Mouse (Mus musculus): ENCODE data around the gene Ranbp17. TPM values are rescaled to one million over a fixed set of nuclear protein-coding genes. Genes with fewer than 3 reads are reported as not detected.

Gene Ranbp17
- total and polyA plus RNA-seq, 2 experiments from 2014 or later = 2.1 to 3.6 TPM

DNA sequence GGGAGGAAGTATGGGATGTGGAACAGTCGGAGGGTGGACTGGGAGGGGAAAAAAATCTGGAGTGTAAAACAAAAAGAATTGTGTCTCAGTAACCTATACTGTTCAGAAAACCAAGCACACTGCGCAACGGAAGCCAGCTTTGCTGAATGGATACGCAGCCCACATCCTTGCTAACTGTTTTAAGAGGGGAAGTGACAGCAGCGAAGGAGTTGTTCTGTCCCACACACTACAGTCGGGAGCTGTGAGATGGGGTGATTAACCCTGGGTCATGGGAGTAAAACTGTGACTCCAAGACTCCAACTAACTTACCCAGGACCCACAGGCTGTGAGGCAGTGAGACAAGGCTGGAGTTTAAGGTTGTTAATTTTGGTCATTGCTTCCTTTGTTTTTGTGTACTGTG, 219.5 kb downstream of the Ranbp17 start:
- no peak for TF ChIP-seq EP300 (IDR thresholded peaks at IDR 0.05; ENCODE audit: low read depth)
- no peak for TF ChIP-seq CTCF (IDR thresholded peaks at IDR 0.05; ENCODE audit: low read depth)
- H3K27ac ChIP-seq (ENCODE audit: low read depth) = no peak overlapping the region
- ATAC-seq (ENCODE audit: insufficient read depth, low read depth) (no peak), DNase-seq (ENCODE audit: low spot score) (no peak)
- H3K9ac ChIP-seq (replicated peaks; ENCODE audit: low read depth, low read length) = no peak overlapping the region
- H3K27me3 ChIP-seq (ENCODE audit: control insufficient read depth, insufficient read depth, low read length) = no peaks in the 10 kb centered on the region
- H3K4me3 ChIP-seq (ENCODE audit: low read depth, low read length) = no peak overlapping the region
- H3K9me3 ChIP-seq (replicated peaks; ENCODE audit: control insufficient read depth, low read length) = no peaks in the 10 kb centered on the region
- no peaks in the 10 kb centered on the region for H3K4me1 ChIP-seq (ENCODE audit: control insufficient read depth, insufficient read depth)
- no peaks in the 10 kb centered on the region for H3K36me3 ChIP-seq (replicated peaks; ENCODE audit: control insufficient read depth, insufficient read depth, low read length)
- no peak overlapping the region for H3K4me2 ChIP-seq (ENCODE audit: low read depth, low read length)
- WGBS = 74% methylated on average over 6 of the region's 6 CpGs

DNA sequence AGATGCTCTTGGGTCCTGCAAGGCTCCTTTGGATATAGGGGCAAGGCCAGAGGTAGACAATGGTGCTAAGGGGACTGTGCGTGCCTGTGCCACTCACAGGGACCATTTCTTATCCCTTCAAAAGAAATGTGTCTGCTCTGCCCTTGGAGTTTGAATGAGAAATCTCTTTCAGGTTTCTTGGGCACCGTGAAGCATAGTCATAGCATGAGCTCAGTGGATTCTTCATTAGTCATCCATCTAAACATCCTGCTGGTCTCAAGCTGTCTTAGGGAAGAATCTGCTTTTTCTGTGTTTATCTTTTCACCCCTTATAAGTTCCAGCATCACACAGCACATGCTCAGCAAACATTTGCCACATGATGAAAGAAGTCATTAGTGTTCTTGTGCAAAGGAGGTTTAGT, 235.0 kb downstream of the Ranbp17 start:
- H3K36me3 ChIP-seq (replicated peaks; ENCODE audit: control insufficient read depth, insufficient read depth, low read length) = no peaks in the 10 kb centered on the region
- H3K27ac ChIP-seq (ENCODE audit: low read depth) = no peak overlapping the region
- no peak overlapping the region for H3K9ac ChIP-seq (replicated peaks; ENCODE audit: low read depth, low read length)
- DNase-seq (ENCODE audit: low spot score) = no peak
- 85% methylated on average over 2 of the region's 2 CpGs for WGBS
- no peak for ATAC-seq (ENCODE audit: insufficient read depth, low read depth)
- no peak overlapping the region for H3K4me2 ChIP-seq (ENCODE audit: low read depth, low read length)
- no peaks in the 10 kb centered on the region for H3K4me1 ChIP-seq (ENCODE audit: control insufficient read depth, insufficient read depth)
- H3K4me3 ChIP-seq (ENCODE audit: low read depth, low read length) = no peak overlapping the region
- no peaks in the 10 kb centered on the region for H3K9me3 ChIP-seq (replicated peaks; ENCODE audit: control insufficient read depth, low read length)
- no peaks in the 10 kb centered on the region for H3K27me3 ChIP-seq (ENCODE audit: control insufficient read depth, insufficient read depth, low read length)
- TF ChIP-seq EP300 (IDR thresholded peaks at IDR 0.05; ENCODE audit: low read depth) = no peak
- TF ChIP-seq CTCF (IDR thresholded peaks at IDR 0.05; ENCODE audit: low read depth) = no peak

DNA sequence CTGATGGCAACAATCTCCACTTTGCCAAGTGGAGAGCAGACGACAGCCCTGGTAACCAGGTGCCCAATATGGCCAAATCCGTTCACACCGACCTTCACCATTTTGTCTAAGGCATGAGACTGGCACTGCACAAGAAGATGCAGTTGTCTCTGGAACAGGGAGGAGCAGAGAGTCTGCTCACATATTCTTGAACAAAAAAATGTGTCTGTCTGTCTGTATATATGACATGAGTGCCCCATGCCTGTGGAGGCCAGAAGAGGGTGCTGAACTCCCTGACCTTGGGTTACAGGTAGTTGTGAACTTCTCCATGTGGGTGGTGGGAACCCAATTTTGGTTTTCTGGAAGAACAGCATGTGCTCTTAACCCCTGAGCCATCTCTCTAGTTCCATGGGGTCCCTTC, 236.9 kb downstream of the Ranbp17 start, which contains the start of gene Gm12117:
Gene Gm12117 (minus strand): TSS at position 101 of the 400 bp plus-strand sequence.
- 92% methylated on average over 3 of the region's 3 CpGs for WGBS
- H3K36me3 ChIP-seq (replicated peaks; ENCODE audit: control insufficient read depth, insufficient read depth, low read length) = no peaks in the 10 kb centered on the region
- no peak for DNase-seq (ENCODE audit: low spot score)
- H3K4me2 ChIP-seq (ENCODE audit: low read depth, low read length) = no peak within 1 kb of the TSS
- H3K9ac ChIP-seq (replicated peaks; ENCODE audit: low read depth, low read length) = no peak within 1 kb of the TSS
- H3K9me3 ChIP-seq (replicated peaks; ENCODE audit: control insufficient read depth, low read length) = no peaks in the 10 kb centered on the region
- no peak within 1 kb of the TSS for H3K4me3 ChIP-seq (ENCODE audit: low read depth, low read length)
- no peak for TF ChIP-seq CTCF (IDR thresholded peaks at IDR 0.05; ENCODE audit: low read depth)
- TF ChIP-seq EP300 (IDR thresholded peaks at IDR 0.05; ENCODE audit: low read depth) = no peak
- no peaks in the 10 kb centered on the region for H3K4me1 ChIP-seq (ENCODE audit: control insufficient read depth, insufficient read depth)
- no peaks in the 10 kb centered on the region for H3K27me3 ChIP-seq (ENCODE audit: control insufficient read depth, insufficient read depth, low read length)
- no peak within 1 kb of the TSS for H3K27ac ChIP-seq (ENCODE audit: low read depth)
- ATAC-seq (ENCODE audit: insufficient read depth, low read depth) = no peak

DNA sequence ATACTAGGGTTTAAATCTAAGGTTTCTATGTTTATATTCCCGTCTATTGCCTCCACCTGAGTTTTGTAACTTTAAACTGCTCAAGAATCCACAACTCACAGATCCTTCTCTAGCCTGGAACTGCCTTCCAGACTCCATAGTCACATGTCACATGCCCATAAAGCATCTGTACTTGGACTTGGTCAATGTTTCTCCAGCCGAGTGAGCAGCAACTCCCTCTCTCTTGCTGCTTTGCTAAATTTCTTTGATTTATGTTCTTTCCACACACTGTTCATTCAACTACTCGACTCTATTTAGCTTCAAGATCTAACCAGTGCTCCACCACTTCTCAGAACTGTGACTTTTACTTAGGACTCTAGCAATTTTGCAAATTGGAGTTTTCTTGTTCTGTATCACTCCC, 238.7 kb downstream of the Ranbp17 start:
- 73% methylated on average over 3 of the region's 3 CpGs for WGBS
- H3K4me2 ChIP-seq (ENCODE audit: low read depth, low read length) = no peak overlapping the region
- TF ChIP-seq CTCF (IDR thresholded peaks at IDR 0.05; ENCODE audit: low read depth) (no peak), EP300 (IDR thresholded peaks at IDR 0.05; ENCODE audit: low read depth) (no peak)
- H3K4me1 ChIP-seq (ENCODE audit: control insufficient read depth, insufficient read depth) = no peaks in the 10 kb centered on the region
- no peak overlapping the region for H3K27ac ChIP-seq (ENCODE audit: low read depth)
- no peaks in the 10 kb centered on the region for H3K9me3 ChIP-seq (replicated peaks; ENCODE audit: control insufficient read depth, low read length)
- H3K27me3 ChIP-seq (ENCODE audit: control insufficient read depth, insufficient read depth, low read length) = no peaks in the 10 kb centered on the region
- H3K4me3 ChIP-seq (ENCODE audit: low read depth, low read length) = no peak overlapping the region
- no peak overlapping the region for H3K9ac ChIP-seq (replicated peaks; ENCODE audit: low read depth, low read length)
- ATAC-seq (ENCODE audit: insufficient read depth, low read depth) = no peak
- DNase-seq (ENCODE audit: low spot score) = no peak
- H3K36me3 ChIP-seq (replicated peaks; ENCODE audit: control insufficient read depth, insufficient read depth, low read length) = no peaks in the 10 kb centered on the region

DNA sequence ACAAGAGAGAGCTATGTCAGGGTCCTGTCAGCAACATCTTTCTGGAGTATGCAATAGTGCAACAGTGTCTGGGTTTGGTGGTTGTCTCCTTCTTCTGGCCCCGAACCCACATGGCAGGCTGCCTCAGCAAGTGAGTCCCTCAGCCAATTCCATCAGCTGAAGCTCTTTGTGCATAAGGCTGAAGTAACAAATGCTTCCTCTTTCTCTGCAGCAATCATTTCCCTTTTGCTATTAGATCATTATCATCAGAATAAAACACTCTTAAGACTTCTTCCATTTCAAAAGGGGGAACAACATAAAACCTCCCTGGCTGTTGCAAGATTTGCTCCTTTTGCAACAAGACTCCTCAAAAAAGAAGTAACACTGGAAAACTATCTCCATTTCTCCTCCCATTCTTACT, 239.3 kb downstream of the Ranbp17 start:
- H3K4me2 ChIP-seq (ENCODE audit: low read depth, low read length) = no peak overlapping the region
- no peaks in the 10 kb centered on the region for H3K9me3 ChIP-seq (replicated peaks; ENCODE audit: control insufficient read depth, low read length)
- H3K4me3 ChIP-seq (ENCODE audit: low read depth, low read length) = no peak overlapping the region
- 89% methylated on average over 1 of the region's 1 CpGs for WGBS
- TF ChIP-seq EP300 (IDR thresholded peaks at IDR 0.05; ENCODE audit: low read depth) (no peak), CTCF (IDR thresholded peaks at IDR 0.05; ENCODE audit: low read depth) (no peak)
- ATAC-seq (ENCODE audit: insufficient read depth, low read depth) (no peak), DNase-seq (ENCODE audit: low spot score) (no peak)
- H3K9ac ChIP-seq (replicated peaks; ENCODE audit: low read depth, low read length) = no peak overlapping the region
- no peak overlapping the region for H3K27ac ChIP-seq (ENCODE audit: low read depth)
- no peaks in the 10 kb centered on the region for H3K4me1 ChIP-seq (ENCODE audit: control insufficient read depth, insufficient read depth)
- H3K36me3 ChIP-seq (replicated peaks; ENCODE audit: control insufficient read depth, insufficient read depth, low read length) = no peaks in the 10 kb centered on the region
- no peaks in the 10 kb centered on the region for H3K27me3 ChIP-seq (ENCODE audit: control insufficient read depth, insufficient read depth, low read length)

DNA sequence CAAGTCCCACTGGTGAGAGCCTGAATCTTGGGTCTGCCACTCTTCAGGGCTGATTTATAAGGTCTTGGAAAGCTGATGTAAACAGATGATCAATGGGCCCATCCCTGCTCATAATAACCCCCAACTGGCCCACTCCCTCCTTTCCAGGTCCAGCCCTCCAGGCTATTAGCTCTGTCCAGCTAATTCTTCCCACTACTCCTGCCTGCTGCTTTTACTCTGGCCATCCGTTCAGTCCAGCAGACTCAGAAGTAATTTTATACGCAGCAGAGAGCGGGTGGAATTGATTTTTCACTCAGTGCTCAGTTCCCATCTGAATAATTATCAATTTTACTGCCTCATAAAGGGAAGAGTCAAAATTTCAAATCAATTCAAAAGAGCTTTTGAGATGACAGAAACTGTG, 273.3 kb downstream of the Ranbp17 start:
- no peak for ATAC-seq (ENCODE audit: insufficient read depth, low read depth)
- Histone ChIP-seq H3K4me1 (ENCODE audit: control insufficient read depth, insufficient read depth) (no peaks in the 10 kb centered on the region), H3K4me3 (ENCODE audit: low read depth, low read length) (no peak overlapping the region), H3K36me3 (replicated peaks; ENCODE audit: control insufficient read depth, insufficient read depth, low read length) (no peaks in the 10 kb centered on the region), H3K27ac (ENCODE audit: low read depth) (no peak overlapping the region), H3K9ac (replicated peaks; ENCODE audit: low read depth, low read length) (no peak overlapping the region), H3K9me3 (replicated peaks; ENCODE audit: control insufficient read depth, low read length) (no peaks in the 10 kb centered on the region), H3K4me2 (ENCODE audit: low read depth, low read length) (no peak overlapping the region), H3K27me3 (ENCODE audit: control insufficient read depth, insufficient read depth, low read length) (no peaks in the 10 kb centered on the region)
- WGBS = 85% methylated on average over 3 of the region's 3 CpGs
- TF ChIP-seq CTCF (IDR thresholded peaks at IDR 0.05; ENCODE audit: low read depth) (no peak), EP300 (IDR thresholded peaks at IDR 0.05; ENCODE audit: low read depth) (no peak)
- no peak for DNase-seq (ENCODE audit: low spot score)

Data from heart, postnatal 0 days (tissue).